Mouse (Mus musculus) midbrain, embryonic 15.5 days (tissue): ENCODE measurements at regions not wholly inside any gene's neighbourhood (a gene's known extent, or its start where the extent isn't known, plus 50 kb on each side); places are given as distances from the start of the nearest gene placed in this dataset.
A peak's percentile ranks its signal among the peaks of the same experiment; 100 is the strongest.

Source experiments
- ATAC-seq: fragments of 200-750 bp; cut with Nextera tagmentation; replicated peaks from 2 replicates; pipeline ENCODE4 v1.8.0; 2017; ENCODE audit warnings: moderate TSS enrichment
- H3K27ac ChIP-seq: fragments of 300-500 bp; sonication (generic); 2 replicates; pipeline ENCODE4 v1.5.1; 2015; ENCODE audit warnings: mild to moderate bottlenecking, inconsistent platforms
- H3K27me3 ChIP-seq: fragments of 300-500 bp; sonication (generic); replicated peaks from 2 replicates; pipeline ENCODE4 v1.6.1; 2015; ENCODE audit warnings: inconsistent platforms
- H3K36me3 ChIP-seq: fragments of 300-500 bp; sonication (generic); replicated peaks from 2 replicates; pipeline ENCODE4 v1.6.1; 2015; ENCODE audit warnings: inconsistent platforms
- H3K4me1 ChIP-seq: fragments of 300-500 bp; sonication (generic); 2 replicates; pipeline ENCODE4 v1.6.1; 2015; ENCODE audit warnings: inconsistent platforms
- H3K4me2 ChIP-seq: fragments of 300-500 bp; sonication (generic); 2 replicates; pipeline ENCODE4 v1.6.1; 2015; ENCODE audit warnings: inconsistent platforms, mild to moderate bottlenecking, moderate library complexity
- H3K4me3 ChIP-seq: fragments of 300-500 bp; sonication (generic); 2 replicates; pipeline ENCODE4 v1.5.1; 2015; ENCODE audit warnings: mild to moderate bottlenecking, inconsistent platforms
- H3K9ac ChIP-seq: fragments of 300-500 bp; sonication (generic); 2 replicates; pipeline ENCODE4 v1.6.1; 2015; ENCODE audit warnings: mild to moderate bottlenecking, inconsistent platforms
- H3K9me3 ChIP-seq: fragments of 300-500 bp; sonication (generic); 2 replicates; pipeline ENCODE4 v1.6.1; 2016; ENCODE audit warnings: inconsistent platforms
- WGBS: fragments of 180-500 bp; shearing (Covaris S2); methylation state at CpG from one replicate; pipeline ENCODE4 v1.1.7; 2015; ENCODE audit warnings: mixed read lengths; 5-methylcytosine and 5-hydroxymethylcytosine counted together

DNA sequence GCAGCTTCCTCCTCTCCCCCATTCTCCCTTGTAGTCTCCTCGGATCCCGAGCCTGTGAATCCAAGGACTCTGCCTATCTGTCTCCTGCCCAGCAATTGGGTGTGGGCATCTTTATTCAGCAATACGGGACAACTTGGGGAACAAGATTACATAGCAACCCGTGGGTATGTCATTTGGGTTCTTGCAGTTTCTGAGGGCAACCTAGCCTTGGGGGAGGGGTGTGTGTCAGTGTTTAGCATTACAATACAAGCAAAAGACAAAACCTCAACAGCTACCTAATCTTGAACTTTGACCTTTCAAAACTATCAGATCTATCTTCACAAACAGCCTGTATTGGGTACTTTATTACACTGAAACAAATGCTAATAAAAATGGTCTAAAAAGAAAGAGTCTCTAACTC is 573.0 kb upstream of the Cpeb2 start:
- H3K4me2 ChIP-seq = no peak overlapping the region

DNA sequence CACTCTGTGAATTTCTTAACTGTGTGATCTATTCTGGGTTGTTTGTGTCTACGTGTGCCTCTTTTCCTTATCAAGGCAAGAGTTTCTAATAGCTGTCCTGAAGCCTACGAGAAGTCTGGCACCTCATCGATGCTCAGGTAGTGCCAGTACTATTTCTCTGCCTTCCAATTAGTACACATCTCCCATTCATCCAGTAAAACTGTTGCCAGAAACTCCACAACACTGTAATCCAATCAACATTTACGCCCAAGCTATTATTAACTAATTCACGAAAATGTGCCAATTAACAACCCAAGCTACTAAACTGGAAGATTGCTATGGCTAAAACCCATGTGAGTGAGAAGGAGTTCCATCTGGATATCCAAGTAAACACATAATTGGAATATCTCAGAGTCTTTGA is 553.4 kb upstream of the Cpeb2 start:
- H3K36me3 ChIP-seq = no peaks in the 10 kb centered on the region
- 86% methylated on average over 5 of the region's 5 CpGs for WGBS
- no peak overlapping the region for H3K4me3 ChIP-seq
- no peak for ATAC-seq
- H3K9me3 ChIP-seq = no peaks in the 10 kb centered on the region
- no peak overlapping the region for H3K9ac ChIP-seq
- no peaks in the 10 kb centered on the region for H3K27me3 ChIP-seq
- H3K27ac ChIP-seq = no peak overlapping the region
- H3K4me1 ChIP-seq = no peaks in the 10 kb centered on the region
- no peak overlapping the region for H3K4me2 ChIP-seq

More for the DNA sequence above, 573.0 kb upstream of the Cpeb2 start:
- Histone ChIP-seq H3K9me3 (no peaks in the 10 kb centered on the region), H3K27ac (no peak overlapping the region), H3K4me1 (no peaks in the 10 kb centered on the region), H3K4me3 (no peak overlapping the region), H3K9ac (no peak overlapping the region), H3K36me3 (no peaks in the 10 kb centered on the region), H3K27me3 (no peaks in the 10 kb centered on the region)
- no peak for ATAC-seq
- WGBS = 48% methylated on average over 4 of the region's 4 CpGs

DNA sequence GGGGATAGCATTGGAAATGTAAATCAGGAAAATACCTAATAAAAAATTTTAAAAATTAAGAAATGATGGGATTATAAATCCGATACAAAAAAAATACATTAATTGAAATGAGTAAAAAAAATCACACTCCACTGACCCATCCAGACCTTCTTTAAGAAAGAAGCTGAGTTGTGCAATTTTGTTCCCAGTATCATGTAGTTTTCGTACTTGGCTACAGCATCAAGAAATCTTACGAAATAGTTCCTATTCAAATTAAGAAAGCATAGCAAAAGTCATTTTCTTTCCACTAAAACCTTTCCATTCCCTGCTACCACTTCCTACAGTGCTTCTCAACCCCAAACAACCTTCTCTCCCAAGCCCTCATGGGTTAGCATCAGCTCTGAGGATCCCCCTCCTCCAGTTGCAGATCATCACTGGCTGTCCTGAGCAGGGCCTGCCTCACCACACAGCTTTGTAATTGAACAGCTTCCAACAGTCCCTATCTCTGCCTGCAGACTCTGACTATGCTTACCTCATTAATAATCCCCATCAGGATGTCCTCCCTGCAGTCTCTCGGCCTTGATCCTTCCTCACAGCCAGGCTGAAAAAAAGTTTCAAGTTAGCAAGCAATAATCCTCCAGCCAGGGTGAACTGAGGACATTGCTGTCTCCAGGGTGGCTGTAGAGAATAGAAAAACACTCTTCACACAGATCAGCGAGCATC is 547.5 kb upstream of the Cpeb2 start:
- H3K36me3 ChIP-seq = no peaks in the 10 kb centered on the region
- 0 out of 2 replicates have a peak, but pooled peaks cover 4% of the 10 kb centered on the region for H3K4me1 ChIP-seq
- H3K27me3 ChIP-seq = no peaks in the 10 kb centered on the region
- peak; percentile 69 for ATAC-seq
- no peak overlapping the region for H3K27ac ChIP-seq
- 60% methylated on average over 5 of the region's 5 CpGs for WGBS
- H3K9ac ChIP-seq = no peak overlapping the region
- no peaks in the 10 kb centered on the region for H3K9me3 ChIP-seq
- no peak overlapping the region for H3K4me2 ChIP-seq
- no peak overlapping the region for H3K4me3 ChIP-seq

DNA sequence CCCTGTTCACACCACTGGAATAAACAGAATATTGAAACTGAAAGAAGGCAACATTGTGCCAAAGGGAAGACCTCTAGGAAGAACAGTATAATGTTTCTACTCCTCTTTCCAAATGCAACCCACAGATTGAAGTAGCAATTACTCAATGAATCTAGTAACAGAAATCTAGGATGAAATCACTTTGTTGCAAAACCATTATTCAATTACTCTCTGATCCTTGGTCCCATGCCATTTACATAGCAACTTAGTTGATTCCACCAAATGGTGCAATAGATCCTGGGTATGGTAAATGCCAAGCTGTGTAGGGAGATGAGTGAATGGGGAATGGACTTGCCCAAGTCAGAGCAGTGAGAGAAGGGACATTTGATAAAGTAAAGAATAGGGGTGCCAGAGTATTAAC is 545.8 kb upstream of the Cpeb2 start:
- H3K27ac ChIP-seq = no peak overlapping the region
- H3K27me3 ChIP-seq = no peaks in the 10 kb centered on the region
- ATAC-seq = no peak
- no peak overlapping the region for H3K4me2 ChIP-seq
- no peak overlapping the region for H3K4me3 ChIP-seq
- H3K9ac ChIP-seq = no peak overlapping the region
- no peaks in the 10 kb centered on the region for H3K9me3 ChIP-seq
- no peaks in the 10 kb centered on the region for H3K36me3 ChIP-seq
- H3K4me1 ChIP-seq = 0 out of 2 replicates have a peak, but pooled peaks cover 4% of the 10 kb centered on the region
